In the genomic region with DNA sequence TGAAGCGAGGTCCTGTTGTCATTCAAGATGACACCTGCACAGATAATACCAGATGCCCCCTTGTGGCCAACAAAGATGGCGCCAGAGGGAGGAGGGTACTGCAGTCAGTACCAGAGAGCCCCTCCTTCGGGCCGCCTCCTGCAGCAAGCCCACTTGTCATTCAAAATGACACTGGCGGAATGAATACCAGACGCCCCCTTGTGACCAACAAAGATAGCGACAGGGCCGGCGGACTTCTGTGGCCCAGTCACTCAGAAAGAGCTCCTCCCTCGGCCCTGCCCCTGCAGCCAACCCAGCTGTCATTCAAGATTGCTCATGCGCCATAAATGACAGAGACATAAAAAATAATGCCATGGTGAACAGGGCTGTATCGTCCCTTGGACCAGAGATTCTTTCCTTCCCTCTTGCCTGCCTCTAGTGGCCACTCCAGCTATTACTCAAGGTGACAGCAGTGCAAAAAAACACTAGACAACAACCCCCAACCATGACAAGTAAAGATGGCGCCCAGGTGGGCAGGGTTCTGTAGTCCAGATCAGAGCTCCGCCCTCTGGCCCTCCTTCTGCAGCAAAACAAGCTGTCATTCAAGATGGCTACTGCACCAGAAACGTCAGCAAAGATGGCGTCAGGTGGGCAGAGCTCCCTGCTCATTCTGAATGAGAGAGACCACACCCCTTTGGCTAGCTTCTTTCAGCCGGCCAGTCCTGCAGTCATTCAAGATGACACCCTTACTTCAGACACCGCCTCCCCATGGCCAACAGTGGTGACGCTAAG, we compare ENCODE assay signal across 8 mouse cellular contexts. TPM values are rescaled to one million over a fixed set of nuclear protein-coding genes. Genes with fewer than 3 reads are reported as not detected.
DNase-seq lines count a peak whose midpoint lies in the region; ATAC-seq and TF ChIP-seq lines count a peak whose summit lies in the region.

No protein-coding gene starts in this region.

- H3K9ac ChIP-seq in forebrain, embryonic 13.5 days: no peak overlapping the region
- H3K9ac ChIP-seq in heart, embryonic 15.5 days: no peak overlapping the region
- H3K9ac ChIP-seq in liver, embryonic 12.5 days: no peak overlapping the region
- H3K9ac ChIP-seq in neural tube, embryonic 15.5 days (replicated peaks): peak overlapping the region; percentile 29

- 51% methylated on average over 19 of the region's 19 CpGs for WGBS in forebrain, embryonic 13.5 days
- 51% methylated on average over 19 of the region's 19 CpGs for WGBS in heart, embryonic 15.5 days
- WGBS in liver, embryonic 12.5 days (ENCODE audit: insufficient replicate concordance): 49% methylated on average over 19 of the region's 19 CpGs
- 47% methylated on average over 19 of the region's 19 CpGs for WGBS in neural tube, embryonic 15.5 days

- DNase-seq in G1E (ENCODE audit: low spot score): peak; percentile 26
- DNase-seq in c-Kit-positive CD71-positive TER-119-negative erythroid progenitor cells, embryonic 14.5 days (ENCODE audit: low read depth): peak; percentile 48
- DNase-seq in kidney, postnatal 25 days: peak; percentile 86 to 94
- DNase-seq in yolk sac, embryonic 10.5 days (ENCODE audit: low spot score): peak; percentile 81

- peak overlapping the region; percentile 52 for H3K4me2 ChIP-seq in forebrain, embryonic 13.5 days
- H3K4me2 ChIP-seq in heart, embryonic 15.5 days: peak overlapping the region; percentile 54
- H3K4me2 ChIP-seq in liver, embryonic 12.5 days: peak overlapping the region; percentile 71
- peak overlapping the region; percentile 41 for H3K4me2 ChIP-seq in neural tube, embryonic 15.5 days

- peaks cover 14% of the 10 kb centered on the region for H3K36me3 ChIP-seq in G1E (replicated peaks)
- peaks cover 14% of the 10 kb centered on the region for H3K36me3 ChIP-seq in forebrain, embryonic 13.5 days (ENCODE audit: poor library complexity, severe bottlenecking)
- peaks cover 21% of the 10 kb centered on the region for H3K36me3 ChIP-seq in heart, embryonic 15.5 days
- H3K36me3 ChIP-seq in liver, embryonic 12.5 days: peaks cover 19% of the 10 kb centered on the region
- peaks cover 28% of the 10 kb centered on the region for H3K36me3 ChIP-seq in neural tube, embryonic 15.5 days

- peak; percentile 38 for ATAC-seq in G1E (ENCODE audit: extremely low read depth, insufficient number of reproducible peaks, low FRiP score, poor library complexity, severe bottlenecking)
- peak; percentile 60 for ATAC-seq in forebrain, embryonic 13.5 days
- peak; percentile 31 for ATAC-seq in heart, embryonic 15.5 days (replicated peaks; ENCODE audit: insufficient number of reproducible peaks, insufficient read depth, low FRiP score, low read depth)
- ATAC-seq in liver, embryonic 12.5 days: peak; percentile 30
- peak; percentile 67 for ATAC-seq in neural tube, embryonic 15.5 days (ENCODE audit: low FRiP score)

- peak overlapping the region; percentile 76 for H3K4me3 ChIP-seq in G1E (ENCODE audit: low read depth, low read length)
- peak overlapping the region; percentile 57 for H3K4me3 ChIP-seq in forebrain, embryonic 13.5 days
- peak overlapping the region; percentile 75 for H3K4me3 ChIP-seq in heart, embryonic 15.5 days
- peak overlapping the region; percentile 59 for H3K4me3 ChIP-seq in liver, embryonic 12.5 days
- peak overlapping the region; percentile 59 for H3K4me3 ChIP-seq in neural tube, embryonic 15.5 days (replicated peaks)

- H3K27ac ChIP-seq in forebrain, embryonic 13.5 days: peak overlapping the region; percentile 94
- peak overlapping the region; percentile 94 for H3K27ac ChIP-seq in heart, embryonic 15.5 days
- H3K27ac ChIP-seq in liver, embryonic 12.5 days: peak overlapping the region; percentile 62
- peak overlapping the region; percentile 91 for H3K27ac ChIP-seq in neural tube, embryonic 15.5 days (replicated peaks)

- H3K27me3 ChIP-seq in G1E (ENCODE audit: insufficient read depth, low read length): no peaks in the 10 kb centered on the region
- no peaks in the 10 kb centered on the region for H3K27me3 ChIP-seq in forebrain, embryonic 13.5 days
- no peaks in the 10 kb centered on the region for H3K27me3 ChIP-seq in heart, embryonic 15.5 days
- H3K27me3 ChIP-seq in liver, embryonic 12.5 days (replicated peaks): peaks cover 12% of the 10 kb centered on the region
- H3K27me3 ChIP-seq in neural tube, embryonic 15.5 days (replicated peaks): no peaks in the 10 kb centered on the region

- H3K9me3 ChIP-seq in G1E (replicated peaks): peaks cover 30% of the 10 kb centered on the region
- peaks cover 43% of the 10 kb centered on the region for H3K9me3 ChIP-seq in forebrain, embryonic 13.5 days (replicated peaks)
- H3K9me3 ChIP-seq in heart, embryonic 15.5 days (replicated peaks): peaks cover 9% of the 10 kb centered on the region
- H3K9me3 ChIP-seq in liver, embryonic 12.5 days (replicated peaks): peaks cover 39% of the 10 kb centered on the region
- 0 out of 2 replicates have a peak, but pooled peaks cover 7% of the 10 kb centered on the region for H3K9me3 ChIP-seq in neural tube, embryonic 15.5 days (replicated peaks)

- no peak for TF ChIP-seq CTCF in G1E (IDR thresholded peaks at IDR 0.05; ENCODE audit: low read depth, low read length)

- peaks cover 10% of the 10 kb centered on the region for H3K4me1 ChIP-seq in G1E (ENCODE audit: insufficient read depth, low read depth, low read length)
- H3K4me1 ChIP-seq in forebrain, embryonic 13.5 days: peaks cover 6% of the 10 kb centered on the region; the same call in 1 of the 2 replicates
- H3K4me1 ChIP-seq in heart, embryonic 15.5 days (replicated peaks): no peaks in the 10 kb centered on the region
- peaks cover 4% of the 10 kb centered on the region; the same call in 1 of the 2 replicates for H3K4me1 ChIP-seq in liver, embryonic 12.5 days
- no peaks in the 10 kb centered on the region; the same call in 1 of the 2 replicates for H3K4me1 ChIP-seq in neural tube, embryonic 15.5 days

RNA-seq across cellular contexts. Expression of gene Peg3, which starts 2.7 kb away (rescaled TPM):
- total RNA-seq in G1E (2014; fragmentation: Nextera tagmentation) (49.7 and 54.3 TPM in 2 replicates), G1E (2017) (20.9 and 24.6 TPM in 2 replicates)
- polyA plus RNA-seq in G1E (2012): 2.2 and 2.4 TPM in 2 replicates
- polyA plus RNA-seq in forebrain, embryonic 13.5 days (2015; fragmentation: Nextera tagmentation; extraction: Ambion mirVana): 58.7 and 69.5 TPM in 2 replicates
- 82.4 and 108 TPM in 2 replicates for polyA plus RNA-seq in heart, embryonic 15.5 days (2015; fragmentation: Nextera tagmentation; extraction: Ambion mirVana)
- 75.1 and 81.6 TPM in 2 replicates for polyA plus RNA-seq in liver, embryonic 12.5 days (2016; fragmentation: Nextera tagmentation; extraction: Ambion mirVana)
- polyA plus RNA-seq in neural tube, embryonic 15.5 days (2015; fragmentation: Nextera tagmentation; extraction: Ambion mirVana): 103 and 104 TPM in 2 replicates

RNA-seq across cellular contexts. Expression of gene Usp29, which starts 2.8 kb away (rescaled TPM):
- total RNA-seq in G1E (2014; fragmentation: Nextera tagmentation) (6.1 and 6.9 TPM in 2 replicates), G1E (2017) (1.7 and 2.2 TPM in 2 replicates)
- 0.09 and 0.15 TPM in 2 replicates for polyA plus RNA-seq in G1E (2012)
- 21.8 and 23.2 TPM in 2 replicates for polyA plus RNA-seq in forebrain, embryonic 13.5 days (2015; fragmentation: Nextera tagmentation; extraction: Ambion mirVana)
- polyA plus RNA-seq in heart, embryonic 15.5 days (2015; fragmentation: Nextera tagmentation; extraction: Ambion mirVana): 5.4 and 5.6 TPM in 2 replicates
- 2.7 and 3.7 TPM in 2 replicates for polyA plus RNA-seq in liver, embryonic 12.5 days (2016; fragmentation: Nextera tagmentation; extraction: Ambion mirVana)
- 25.6 and 32.1 TPM in 2 replicates for polyA plus RNA-seq in neural tube, embryonic 15.5 days (2015; fragmentation: Nextera tagmentation; extraction: Ambion mirVana)

RNA-seq across cellular contexts. Expression of gene Zim1, which starts 31.3 kb away (rescaled TPM):
- not detected in 2 replicates for total RNA-seq in G1E (2014; fragmentation: Nextera tagmentation)
- 0.11 TPM in 1 of 2 replicates, not detected in the other for total RNA-seq in G1E (2017)
- not detected in 2 replicates for polyA plus RNA-seq in G1E (2012)
- polyA plus RNA-seq in forebrain, embryonic 13.5 days (2015; fragmentation: Nextera tagmentation; extraction: Ambion mirVana): 0.84 and 1.3 TPM in 2 replicates
- polyA plus RNA-seq in heart, embryonic 15.5 days (2015; fragmentation: Nextera tagmentation; extraction: Ambion mirVana): 5.8 and 10.4 TPM in 2 replicates
- polyA plus RNA-seq in liver, embryonic 12.5 days (2016; fragmentation: Nextera tagmentation; extraction: Ambion mirVana): 2.1 and 2.8 TPM in 2 replicates
- polyA plus RNA-seq in neural tube, embryonic 15.5 days (2015; fragmentation: Nextera tagmentation; extraction: Ambion mirVana): 5.7 and 7.2 TPM in 2 replicates

Comparison
In these comparisons a context has a peak if more than half of its experiments do, and no peak if none do; other contexts are left out.
1. Peak in every context shown above with its lines: DNase-seq, ATAC-seq, H3K4me3 ChIP-seq and H3K27ac ChIP-seq.
2. DNase-seq: peak in every context shown above with its lines; median percentile 90 in kidney, postnatal 25 days; 81 in yolk sac, embryonic 10.5 days; 48 in c-Kit-positive CD71-positive TER-119-negative erythroid progenitor cells, embryonic 14.5 days; 26 in G1E.
3. RNA of gene Peg3, which starts 2.7 kb away (polyA plus RNA-seq): 103 to 104 TPM in neural tube, embryonic 15.5 days, 82.4 to 108 TPM in heart, embryonic 15.5 days, 75.1 to 81.6 TPM in liver, embryonic 12.5 days and 58.7 to 69.5 TPM in forebrain, embryonic 13.5 days; 2.2 to 2.4 TPM in G1E; every median in the first group is over 10 times any median in the second.